Mouse (Mus musculus): ENCODE results near the gene Tmem110. TPM values are rescaled to one million over a fixed set of nuclear protein-coding genes. Genes with fewer than 3 reads are reported as not detected.

Tmem110 gene
- polyA plus RNA-seq, 1 experiment: 9.1 TPM

- no peaks in the 10 kb centered on the region for H3K27me3 ChIP-seq (ENCODE audit: control insufficient read depth, insufficient read depth, insufficient read length)
- H3K36me3 ChIP-seq (ENCODE audit: control insufficient read depth, insufficient read depth): no peaks in the 10 kb centered on the region
These were observed 43.4 kb downstream of the Tmem110 start for GRCm38 (mm10) chr14:30868826-30869225.

GRCm38 (mm10) chr14:30869391-30869801, 44.0 kb downstream of the Tmem110 start:
- Histone ChIP-seq H3K79me2 (ENCODE audit: control insufficient read depth, insufficient read depth) (no peaks in the 10 kb centered on the region), H3K4me3 (no peak overlapping the region), H3K27me3 (ENCODE audit: control insufficient read depth, insufficient read depth, insufficient read length) (no peaks in the 10 kb centered on the region), H3K36me3 (ENCODE audit: control insufficient read depth, insufficient read depth) (no peaks in the 10 kb centered on the region), H3K4me2 (ENCODE audit: low read depth) (no peak overlapping the region), H3ac (ENCODE audit: control insufficient read depth, insufficient read length) (no peak overlapping the region)
- TF ChIP-seq USF1 (IDR thresholded peaks at IDR 0.05; ENCODE audit: low read depth) (no peak), MYOG (IDR thresholded peaks at IDR 0.05; ENCODE audit: control insufficient read depth in 1 of 3, insufficient read depth in 1 of 3, insufficient read length in 2 of 3, low read depth in 2 of 3) (no peak)

More at GRCm38 (mm10) chr14:30868826-30869225, 43.4 kb downstream of the Tmem110 start:
- Histone ChIP-seq H3K4me2 (ENCODE audit: low read depth) (no peak overlapping the region), H3K79me2 (ENCODE audit: control insufficient read depth, insufficient read depth) (no peaks in the 10 kb centered on the region), H3K4me3 (no peak overlapping the region), H3ac (ENCODE audit: control insufficient read depth, insufficient read length) (no peak overlapping the region)
- no peak for TF ChIP-seq TCF12 (IDR thresholded peaks at IDR 0.05; ENCODE audit: insufficient read depth, poor library complexity, severe bottlenecking)
- no peak for TF ChIP-seq USF1 (IDR thresholded peaks at IDR 0.05; ENCODE audit: low read depth)
- no peak for TF ChIP-seq POLR2AphosphoS2 (IDR thresholded peaks at IDR 0.05; ENCODE audit: insufficient read length, low read depth)
- no peak for TF ChIP-seq TCF3 (IDR thresholded peaks at IDR 0.05; ENCODE audit: insufficient read length, low read depth)
- no peak for TF ChIP-seq MYOG (IDR thresholded peaks at IDR 0.05; ENCODE audit: control insufficient read depth in 1 of 3, insufficient read depth in 1 of 3, insufficient read length in 2 of 3, low read depth in 2 of 3)
- TF ChIP-seq POLR2A (IDR thresholded peaks at IDR 0.05; ENCODE audit: insufficient read length, low read depth): no peak
- TF ChIP-seq MYOD1 (IDR thresholded peaks at IDR 0.05; ENCODE audit: control insufficient read depth in 1 of 3, insufficient read length in 2 of 3, low read depth in 2 of 3): no peak
- TF ChIP-seq SRF (IDR thresholded peaks at IDR 0.05; ENCODE audit: control insufficient read depth, insufficient read length, low read depth): no peak
- TF ChIP-seq REST (IDR thresholded peaks at IDR 0.05; ENCODE audit: insufficient read depth, insufficient read length): no peak
- TF ChIP-seq CEBPB (IDR thresholded peaks at IDR 0.05; ENCODE audit: insufficient read depth, poor library complexity, severe bottlenecking): no peak
- TF ChIP-seq MAX (IDR thresholded peaks at IDR 0.05; ENCODE audit: low read depth): no peak
- no peak for TF ChIP-seq E2F4 (IDR thresholded peaks at IDR 0.05; ENCODE audit: insufficient read depth)

GRCm38 (mm10) chr14:30870206-30871147, 45.1 kb downstream of the Tmem110 start:
- no peaks in the 10 kb centered on the region for H3K27me3 ChIP-seq (ENCODE audit: control insufficient read depth, insufficient read depth, insufficient read length)
- TF ChIP-seq POLR2AphosphoS2 (IDR thresholded peaks at IDR 0.05; ENCODE audit: insufficient read length, low read depth): no peak
- peak; percentile 26 to 70 (median 46) for TF ChIP-seq MYOD1 (IDR thresholded peaks at IDR 0.05; ENCODE audit: control insufficient read depth in 1 of 3, insufficient read length in 2 of 3, low read depth in 2 of 3)
- TF ChIP-seq MYOG (IDR thresholded peaks at IDR 0.05; ENCODE audit: control insufficient read depth in 1 of 3, insufficient read depth in 1 of 3, insufficient read length in 2 of 3, low read depth in 2 of 3): peak in 1 of 3 experiments; percentile 23
- TF ChIP-seq POLR2A (IDR thresholded peaks at IDR 0.05; ENCODE audit: insufficient read length, low read depth): no peak
- no peak overlapping the region for H3K4me3 ChIP-seq
- no peaks in the 10 kb centered on the region for H3K36me3 ChIP-seq (ENCODE audit: control insufficient read depth, insufficient read depth)
- no peak overlapping the region for H3ac ChIP-seq (ENCODE audit: control insufficient read depth, insufficient read length)
- no peaks in the 10 kb centered on the region for H3K79me2 ChIP-seq (ENCODE audit: control insufficient read depth, insufficient read depth)
- H3K4me2 ChIP-seq (ENCODE audit: low read depth): no peak overlapping the region

DNA sequence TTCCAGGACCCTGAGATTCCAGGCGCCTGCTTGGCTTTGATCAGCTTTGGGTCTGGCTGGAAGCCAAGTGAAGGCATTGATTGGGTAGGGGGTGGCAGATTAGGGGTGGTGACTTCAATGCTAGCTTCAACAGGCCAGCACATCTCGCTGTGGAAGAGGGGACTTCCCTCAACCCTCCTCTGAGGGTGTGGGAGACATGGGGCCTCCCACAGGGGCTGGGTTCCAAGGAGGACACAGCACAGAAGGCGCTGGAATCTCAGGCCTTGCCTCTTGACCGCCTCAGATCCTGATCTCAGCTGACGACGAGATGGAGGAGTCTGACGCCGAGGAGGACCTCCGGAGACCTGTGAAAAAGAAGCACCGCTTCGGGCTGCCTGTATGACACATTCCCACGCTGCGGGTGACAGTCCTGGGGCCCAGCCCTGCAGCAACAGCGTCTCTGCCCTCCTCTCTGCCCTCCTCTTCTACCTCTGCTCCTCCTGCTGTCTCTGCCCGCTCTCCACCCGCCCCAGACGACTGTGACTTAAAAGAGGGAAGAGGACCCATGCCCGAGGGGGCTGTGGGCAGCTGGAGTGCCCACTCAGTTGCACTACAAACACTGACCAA, 48.8 kb downstream of the Tmem110 start:
- TF ChIP-seq CEBPB (IDR thresholded peaks at IDR 0.05; ENCODE audit: insufficient read depth, poor library complexity, severe bottlenecking) (no peak), TCF12 (IDR thresholded peaks at IDR 0.05; ENCODE audit: insufficient read depth, poor library complexity, severe bottlenecking) (no peak), SRF (IDR thresholded peaks at IDR 0.05; ENCODE audit: control insufficient read depth, insufficient read length, low read depth) (no peak), POLR2A (IDR thresholded peaks at IDR 0.05; ENCODE audit: insufficient read length, low read depth) (no peak), POLR2AphosphoS2 (IDR thresholded peaks at IDR 0.05; ENCODE audit: insufficient read length, low read depth) (no peak), TCF3 (IDR thresholded peaks at IDR 0.05; ENCODE audit: insufficient read length, low read depth) (no peak), MAX (IDR thresholded peaks at IDR 0.05; ENCODE audit: low read depth) (no peak)

More for the DNA sequence above, 48.8 kb downstream of the Tmem110 start:
- no peak overlapping the region for H3K4me3 ChIP-seq
- H3K79me2 ChIP-seq (ENCODE audit: control insufficient read depth, insufficient read depth): no peaks in the 10 kb centered on the region
- H3K4me2 ChIP-seq (ENCODE audit: low read depth): no peak overlapping the region
- no peaks in the 10 kb centered on the region for H3K36me3 ChIP-seq (ENCODE audit: control insufficient read depth, insufficient read depth)
- no peak overlapping the region for H3ac ChIP-seq (ENCODE audit: control insufficient read depth, insufficient read length)
- H3K27me3 ChIP-seq (ENCODE audit: control insufficient read depth, insufficient read depth, insufficient read length): no peaks in the 10 kb centered on the region

Data from myocyte (in vitro differentiated cells).